Mouse (Mus musculus) MEL (cell line): ENCODE data around the gene Klhl42. TPM values are rescaled to one million over a fixed set of nuclear protein-coding genes. Genes with fewer than 3 reads are reported as not detected.
A peak's percentile ranks its signal among the peaks of the same experiment; 100 is the strongest.

Experiments
- DNase-seq: peaks from one replicate; pipeline ENCODE4 v3.0.0; 2011; ENCODE audit warnings: low read depth, low spot score
- H3K27ac ChIP-seq: 2 replicates; pipeline ENCODE4 v1.5.1; 2012; ENCODE audit warnings: low read depth, mild to moderate bottlenecking, control low read depth, low read length, moderate library complexity; ENCODE audit not compliant: control insufficient read depth
- H3K27me3 ChIP-seq, 2 experiments: fragments of 150-350 bp in 1 of 2; sonication (generic) in 1 of 2; 2 replicates each; pipeline ENCODE4 v1.6.1; 2012; ENCODE audit warnings: low read length in 2 of 2, mild to moderate bottlenecking in 2 of 2, improper control_type of control experiment in 1 of 2, moderate library complexity in 1 of 2; ENCODE audit not compliant: insufficient read depth in 2 of 2, control insufficient read depth in 1 of 2
- H3K36me3 ChIP-seq, 2 experiments: 2 replicates each; pipeline ENCODE4 v1.6.1; 2012 to 2014; ENCODE audit warnings: low read length in 2 of 2, improper control_type of control experiment in 1 of 2, inconsistent platforms in 1 of 2, mild to moderate bottlenecking in 1 of 2; ENCODE audit not compliant: insufficient read depth in 2 of 2, control insufficient read depth in 1 of 2
- H3K4me1 ChIP-seq, 2 experiments: fragments of 150-350 bp in 1 of 2; sonication (generic) in 1 of 2; 2 replicates each; pipeline ENCODE4 v1.6.1; 2012; ENCODE audit warnings: low read length in 2 of 2, improper control_type of control experiment in 1 of 2, mild to moderate bottlenecking in 1 of 2; ENCODE audit not compliant: insufficient read depth in 2 of 2, control insufficient read depth in 1 of 2
- H3K4me3 ChIP-seq, 2 experiments: fragments of 150-350 bp in 1 of 2; sonication (generic) in 1 of 2; 2 replicates each; pipeline ENCODE4 v1.5.1; 2012; ENCODE audit warnings: low read depth in 2 of 2, low read length in 2 of 2, mild to moderate bottlenecking in 2 of 2, moderate library complexity in 2 of 2, control low read depth in 1 of 2, improper control_type of control experiment in 1 of 2; ENCODE audit not compliant: control insufficient read depth in 1 of 2, insufficient read depth in 1 of 2
- H3K79me2 ChIP-seq: 2 replicates; pipeline ENCODE4 v1.6.1; 2012; ENCODE audit warnings: mild to moderate bottlenecking, low read length, moderate library complexity; ENCODE audit not compliant: control insufficient read depth, poor library complexity, insufficient read depth
- H3K9ac ChIP-seq: 2 replicates; pipeline ENCODE4 v1.6.1; 2012; ENCODE audit warnings: low read depth, mild to moderate bottlenecking, control low read depth, low read length, moderate library complexity; ENCODE audit not compliant: control insufficient read depth, poor library complexity, severe bottlenecking
- H3K9me3 ChIP-seq: fragments of 150-350 bp; sonication (generic); replicated peaks from 2 replicates; pipeline ENCODE4 v1.6.1; 2012; ENCODE audit warnings: mild to moderate bottlenecking, low read length, improper control_type of control experiment, moderate library complexity; ENCODE audit not compliant: insufficient read depth
- BHLHE40 ChIP-seq: IDR thresholded peaks from 2 replicates; pipeline ENCODE4 v1.6.1; 2012; ENCODE audit warnings: low read depth, mild to moderate bottlenecking, inconsistent platforms, low read length, improper control_type of control experiment, borderline replicate concordance
- CHD1 ChIP-seq: IDR thresholded peaks from 2 replicates; pipeline ENCODE4 v1.6.1; 2012; ENCODE audit warnings: low read depth, mild to moderate bottlenecking, inconsistent platforms, low read length, improper control_type of control experiment
- CTCF ChIP-seq, 3 experiments: IDR thresholded peaks in 2 of 3; conservative IDR thresholded peaks in 1 of 3; 2 replicates each; pipeline ENCODE4 v1.5.1; 2011 to 2012; ENCODE audit warnings: low read length in 3 of 3, low read depth in 2 of 3, mild to moderate bottlenecking in 2 of 3, improper control_type of control experiment in 1 of 3, inconsistent platforms in 1 of 3, mixed read lengths in 1 of 3, moderate library complexity in 1 of 3; ENCODE audit not compliant: control insufficient read depth in 1 of 3, insufficient read depth in 1 of 3, poor library complexity in 1 of 3, severe bottlenecking in 1 of 3
- E2F4 ChIP-seq: IDR thresholded peaks from 2 replicates; pipeline ENCODE4 v1.6.1; 2011; ENCODE audit warnings: low read depth, low read length, improper control_type of control experiment, borderline replicate concordance
- ELF1 ChIP-seq: IDR thresholded peaks from 2 replicates; pipeline ENCODE4 v1.6.1; 2014; ENCODE audit warnings: low read depth, mild to moderate bottlenecking, inconsistent platforms, low read length, improper control_type of control experiment, moderate library complexity
- EP300 ChIP-seq, 2 experiments: IDR thresholded peaks; 2 replicates each; pipeline ENCODE4 v1.6.1; 2011; ENCODE audit warnings: improper control_type of control experiment in 2 of 2, low read length in 2 of 2, low read depth in 1 of 2, mild to moderate bottlenecking in 1 of 2
- ETS1 ChIP-seq: IDR thresholded peaks from 2 replicates; pipeline ENCODE4 v1.6.1; 2012; ENCODE audit warnings: low read depth, mild to moderate bottlenecking, inconsistent platforms, low read length, improper control_type of control experiment, moderate library complexity
- HCFC1 ChIP-seq: IDR thresholded peaks from 2 replicates; pipeline ENCODE4 v1.6.1; 2012; ENCODE audit warnings: low read depth, mild to moderate bottlenecking, inconsistent platforms, low read length, improper control_type of control experiment, moderate library complexity
- JUND ChIP-seq: IDR thresholded peaks from 2 replicates; pipeline ENCODE4 v1.6.1; 2011; ENCODE audit warnings: low read depth, mild to moderate bottlenecking, improper control_type of control experiment, low read length
- MAX ChIP-seq: IDR thresholded peaks from 2 replicates; pipeline ENCODE4 v1.6.1; 2011; ENCODE audit warnings: low read length, improper control_type of control experiment
- MAZ ChIP-seq: IDR thresholded peaks from 2 replicates; pipeline ENCODE4 v1.6.1; 2012; ENCODE audit warnings: low read depth, mild to moderate bottlenecking, inconsistent platforms, low read length, improper control_type of control experiment
- MXI1 ChIP-seq: IDR thresholded peaks from 2 replicates; pipeline ENCODE4 v1.6.1; 2011; ENCODE audit warnings: mild to moderate bottlenecking, low read depth, low read length, improper control_type of control experiment
- MYB ChIP-seq: IDR thresholded peaks from 2 replicates; pipeline ENCODE4 v1.6.1; 2011; ENCODE audit warnings: mild to moderate bottlenecking, low read depth, low read length, improper control_type of control experiment
- MYC ChIP-seq: IDR thresholded peaks from 2 replicates; pipeline ENCODE4 v1.6.1; 2011; ENCODE audit warnings: low read depth, mild to moderate bottlenecking, low read length, improper control_type of control experiment, moderate library complexity
- NELFE ChIP-seq: IDR thresholded peaks from 2 replicates; pipeline ENCODE4 v1.6.1; 2011; ENCODE audit warnings: low read depth, low read length, improper control_type of control experiment
- NRF1 ChIP-seq: IDR thresholded peaks from 2 replicates; pipeline ENCODE4 v1.6.1; 2014; ENCODE audit warnings: low read depth, mild to moderate bottlenecking, inconsistent platforms, low read length, improper control_type of control experiment, moderate library complexity; ENCODE audit not compliant: poor library complexity, insufficient read depth, severe bottlenecking
- POLR2A ChIP-seq, 2 experiments: IDR thresholded peaks; 2 replicates each; pipeline ENCODE4 v1.6.1; 2011 to 2012; ENCODE audit warnings: low read length in 2 of 2, mild to moderate bottlenecking in 2 of 2, control low read depth in 1 of 2, improper control_type of control experiment in 1 of 2, low read depth in 1 of 2, moderate library complexity in 1 of 2; ENCODE audit not compliant: control insufficient read depth in 1 of 2, insufficient read depth in 1 of 2, poor library complexity in 1 of 2
- POLR2AphosphoS2 ChIP-seq: IDR thresholded peaks from 2 replicates; pipeline ENCODE4 v1.6.1; 2011; ENCODE audit warnings: low read length, improper control_type of control experiment
- POLR2AphosphoS5 ChIP-seq: IDR thresholded peaks from 2 replicates; pipeline ENCODE4 v1.6.1; 2012; ENCODE audit warnings: low read depth, borderline replicate concordance, mild to moderate bottlenecking, inconsistent platforms, low read length, moderate library complexity, mixed read lengths
- RAD21 ChIP-seq: IDR thresholded peaks from 2 replicates; pipeline ENCODE4 v1.6.1; 2011; ENCODE audit warnings: mild to moderate bottlenecking, low read depth, low read length, improper control_type of control experiment
- RCOR1 ChIP-seq: IDR thresholded peaks from 2 replicates; pipeline ENCODE4 v1.6.1; 2012; ENCODE audit warnings: low read depth, mild to moderate bottlenecking, inconsistent platforms, low read length, improper control_type of control experiment
- SIN3A ChIP-seq: IDR thresholded peaks from 2 replicates; pipeline ENCODE4 v1.6.1; 2012; ENCODE audit warnings: low read length, improper control_type of control experiment, inconsistent platforms
- TAL1 ChIP-seq: IDR thresholded peaks from 2 replicates; pipeline ENCODE4 v1.6.1; 2012; ENCODE audit warnings: mild to moderate bottlenecking, inconsistent platforms, low read length, moderate library complexity, mixed read lengths
- TBP ChIP-seq: IDR thresholded peaks from 2 replicates; pipeline ENCODE4 v1.8.0; 2011; ENCODE audit warnings: low read depth, low read length, improper control_type of control experiment
- TCF12 ChIP-seq: IDR thresholded peaks from 2 replicates; pipeline ENCODE4 v1.6.1; 2014; ENCODE audit warnings: low read depth, mild to moderate bottlenecking, inconsistent platforms, low read length, improper control_type of control experiment, moderate library complexity
- UBTF ChIP-seq: IDR thresholded peaks from 2 replicates; pipeline ENCODE4 v1.6.1; 2012; ENCODE audit warnings: low read depth, mild to moderate bottlenecking, inconsistent platforms, low read length, improper control_type of control experiment, moderate library complexity, borderline replicate concordance; ENCODE audit not compliant: insufficient read depth
- USF1 ChIP-seq: IDR thresholded peaks from 2 replicates; pipeline ENCODE4 v1.6.1; 2014; ENCODE audit warnings: low read depth, mild to moderate bottlenecking, inconsistent platforms, low read length, improper control_type of control experiment, moderate library complexity
- ZKSCAN1 ChIP-seq: IDR thresholded peaks from 2 replicates; pipeline ENCODE4 v1.6.1; 2012; ENCODE audit warnings: low read depth, mild to moderate bottlenecking, inconsistent platforms, low read length, improper control_type of control experiment, moderate library complexity
- ZMIZ1 ChIP-seq: IDR thresholded peaks from 2 replicates; pipeline ENCODE4 v1.6.1; 2012; ENCODE audit warnings: low read depth, mild to moderate bottlenecking, inconsistent platforms, low read length, improper control_type of control experiment, moderate library complexity
- ZNF384 ChIP-seq: IDR thresholded peaks from 2 replicates; pipeline ENCODE4 v1.6.1; 2012; ENCODE audit warnings: low read depth, mild to moderate bottlenecking, inconsistent platforms, low read length, improper control_type of control experiment
- polyA plus RNA-seq, 2 experiments: library from polyadenylated mRNA; stranded (reverse) in 1 of 2; unstranded in 1 of 2; fragments of >175 nt in 1 of 2; fragments of >200 nt in 1 of 2; gene quantifications; 2 replicates each; pipeline versions ENCODE4 v1.2.1 to v1.2.4; 2012; ENCODE audit warnings: low replicate concordance in 2 of 2, low read depth in 1 of 2; ENCODE audit not compliant: insufficient read length in 2 of 2, insufficient read depth in 1 of 2, missing spikeins in 1 of 2
- total RNA-seq: library from RNA; depleted of rRNA; stranded (reverse); fragments of 300-350 nt; gene quantifications from 2 replicates; pipeline ENCODE4 v1.2.3, GENCODE M21; 2012

Klhl42 gene
- total and polyA plus RNA-seq, 3 experiments, result 8.2 to 10.9 TPM; not detected in 1

DNA sequence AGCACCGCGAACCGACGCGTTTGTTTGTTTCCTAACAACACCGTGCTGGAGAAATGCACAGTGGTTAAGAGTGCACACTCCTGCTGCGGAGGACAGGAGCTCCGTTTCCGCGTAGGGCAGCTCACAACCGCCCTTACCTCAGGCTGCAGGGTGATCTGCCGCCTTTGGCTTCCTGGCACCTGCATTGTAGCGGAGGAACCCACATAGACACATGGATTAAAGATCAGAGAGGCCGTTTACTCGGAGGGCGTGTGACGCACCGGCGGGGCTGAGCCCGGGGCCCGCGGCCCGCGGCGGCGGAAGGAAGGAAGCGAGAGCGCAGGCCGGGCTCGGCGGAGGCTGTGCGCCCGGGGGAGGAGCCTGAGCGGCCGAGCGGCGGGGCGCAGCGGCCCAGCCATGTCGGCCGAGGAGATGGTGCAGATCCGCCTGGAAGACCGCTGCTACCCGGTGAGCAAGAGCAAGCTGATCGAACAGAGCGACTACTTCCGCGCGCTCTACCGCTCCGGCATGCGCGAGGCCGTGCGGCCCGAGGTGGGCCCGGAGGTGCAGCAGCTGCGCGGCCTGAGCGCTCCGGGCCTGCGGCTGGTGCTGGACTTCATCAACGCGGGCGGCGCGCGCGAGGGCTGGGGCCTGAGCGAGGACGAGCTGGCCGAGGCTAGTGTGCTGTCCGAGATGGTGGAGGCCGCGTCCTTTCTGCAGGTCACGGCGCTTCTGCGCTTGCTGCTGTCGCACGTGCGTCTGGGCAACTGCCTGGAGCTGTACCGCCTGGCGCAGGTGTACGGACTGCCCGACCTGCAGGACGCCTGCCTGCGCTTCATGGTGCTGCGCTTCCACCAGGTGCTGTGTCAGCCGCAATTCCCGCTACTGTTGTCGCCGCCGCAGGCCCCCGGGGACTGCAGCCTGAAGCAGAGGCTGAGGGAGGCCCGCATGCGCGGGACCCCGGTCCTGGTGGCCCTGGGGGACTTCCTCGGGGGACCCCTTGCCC, at the start of gene Klhl42 (continued):
- no peak for TF ChIP-seq CTCF (IDR thresholded peaks at IDR 0.05 in 2 of 3, conservative IDR thresholded peaks at IDR 0.05 in 1 of 3; ENCODE audit: control insufficient read depth in 1 of 3, insufficient read depth in 1 of 3, low read depth in 2 of 3, low read length in 3 of 3, poor library complexity in 1 of 3, severe bottlenecking in 1 of 3)
- TF ChIP-seq E2F4, result no peak
- TF ChIP-seq RCOR1, result no peak
- TF ChIP-seq ZKSCAN1, result no peak; the same call in 1 of the 2 replicates
- no peak for TF ChIP-seq JUND
- peak; percentile 70 for TF ChIP-seq SIN3A

DNA sequence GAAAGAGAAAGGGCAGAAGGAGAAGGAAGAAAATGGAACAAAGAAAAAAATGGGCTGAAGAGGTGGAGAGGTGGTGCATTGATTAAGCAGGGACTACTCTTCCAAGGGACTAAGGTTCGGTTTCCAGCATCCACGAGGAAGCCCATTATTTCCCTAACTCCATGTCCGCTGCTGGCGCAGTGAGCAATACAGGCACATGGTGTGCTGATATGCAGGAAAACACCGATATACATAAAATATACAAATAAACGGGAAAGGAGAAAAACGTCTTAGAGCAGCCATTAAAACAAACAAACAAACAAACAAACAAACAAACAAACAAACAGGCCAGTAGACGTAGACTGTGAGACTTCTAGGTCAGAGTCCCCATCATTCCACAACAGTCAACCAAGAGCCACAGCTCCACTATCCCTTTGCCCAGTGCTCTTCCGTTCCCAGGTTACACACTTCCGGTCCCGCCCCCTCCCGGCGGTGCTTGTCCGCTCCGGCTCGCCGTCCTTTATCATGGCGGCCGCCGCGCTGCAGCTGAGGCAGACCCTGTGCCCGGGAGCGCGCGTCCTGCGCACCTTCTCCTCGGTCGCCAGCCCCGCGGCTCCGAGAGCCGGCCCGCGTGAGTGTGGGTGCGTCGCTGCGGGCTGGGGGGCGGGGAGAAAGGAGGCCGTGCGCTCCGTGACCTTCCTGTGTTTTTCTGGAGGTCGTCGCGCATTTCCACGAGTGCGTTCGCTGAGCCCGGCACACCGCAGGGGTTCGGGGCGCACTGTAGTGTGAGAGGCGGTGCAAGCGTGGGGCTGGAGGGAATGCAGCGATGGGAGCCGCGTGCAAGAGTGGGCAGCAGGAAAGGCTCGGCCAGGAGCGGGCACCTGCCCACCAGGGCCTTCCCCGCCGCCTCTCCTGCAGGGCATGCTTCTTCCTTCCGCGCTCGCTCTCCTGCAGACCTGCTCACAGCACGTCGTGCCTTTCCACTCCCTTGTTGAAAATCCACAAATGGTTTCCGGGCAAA, 48.6 kb upstream of the Klhl42 start, which contains the start of gene Mrps35:
Gene Mrps35 (plus strand): TSS at position 474 of the 1,000 bp plus-strand sequence.
- H3K27ac ChIP-seq, result peak within 1 kb of the TSS; percentile 68
- peaks cover 30% of the 10 kb centered on the region for H3K79me2 ChIP-seq
- DNase-seq, result peak; percentile 95
- no peaks in the 10 kb centered on the region for H3K9me3 ChIP-seq
- peaks cover 0 to 9% of the 10 kb centered on the region in 2 experiments; a peak in 1 of 4 replicates for H3K4me1 ChIP-seq
- H3K9ac ChIP-seq, result peak within 1 kb of the TSS; percentile 96
- H3K4me3 ChIP-seq, result peak within 1 kb of the TSS; percentile 73 to 95
- peaks cover 2 to 8% of the 10 kb centered on the region in 2 experiments; a peak in 3 of 4 replicates for H3K36me3 ChIP-seq
- no peaks in the 10 kb centered on the region for H3K27me3 ChIP-seq
- TF ChIP-seq MYB, result no peak
- TF ChIP-seq MYC, result peak; percentile 96
- TF ChIP-seq BHLHE40, result no peak
- TF ChIP-seq MXI1, result peak; percentile 90
- no peak for TF ChIP-seq ZNF384
- TF ChIP-seq POLR2AphosphoS5, result no peak; the same call in 1 of the 2 replicates
- TF ChIP-seq JUND, result 0 out of 2 replicates have a peak, but pooled peaks have one; percentile 48
- no peak for TF ChIP-seq RAD21
- peak; percentile 86 for TF ChIP-seq TCF12
- peak; percentile 76 for TF ChIP-seq MAX
- peak; percentile 57; the same call in 1 of the 2 replicates for TF ChIP-seq UBTF
- TF ChIP-seq MAZ, result 0 out of 2 replicates have a peak, but pooled peaks have one; percentile 21
- TF ChIP-seq ZMIZ1, result peak; percentile 90
- TF ChIP-seq POLR2A (IDR thresholded peaks at IDR 0.05; ENCODE audit: control insufficient read depth in 1 of 2, insufficient read depth in 1 of 2, low read depth in 1 of 2, low read length in 2 of 2, poor library complexity in 1 of 2), result peak; percentile 97 to 98
- TF ChIP-seq USF1, result peak; percentile 6; the same call in 1 of the 2 replicates
- peak; percentile 90 for TF ChIP-seq SIN3A
- no peak for TF ChIP-seq TAL1
- peak; percentile 98 for TF ChIP-seq NELFE
- TF ChIP-seq HCFC1, result peak; percentile 89
- TF ChIP-seq ETS1, result peak; percentile 47; the same call in 1 of the 2 replicates
- TF ChIP-seq ELF1, result peak; percentile 81
- peak; percentile 48 for TF ChIP-seq CHD1
- TF ChIP-seq TBP, result peak; percentile 91
- TF ChIP-seq POLR2AphosphoS2, result peak; percentile 93
- peak; percentile 29; the same call in 1 of the 2 replicates for TF ChIP-seq NRF1
- TF ChIP-seq EP300 (IDR thresholded peaks at IDR 0.05; ENCODE audit: low read depth in 1 of 2, low read length in 2 of 2), result peak in 1 of 2 experiments; percentile 49; a peak in 2 of 4 replicates
